Mouse (Mus musculus) liver, embryonic 14.5 days (tissue): ENCODE results near the gene Usp39. TPM values are rescaled to one million over a fixed set of nuclear protein-coding genes. Genes with fewer than 3 reads are reported as not detected.

Experiments used
- ATAC-seq: fragments of 200-750 bp; cut with Nextera tagmentation; 2 replicates; pipeline ENCODE4 v1.8.0; 2017; ENCODE audit warnings: moderate number of reproducible peaks, mild to moderate bottlenecking, moderate library complexity; ENCODE audit not compliant: insufficient read depth
- DNase-seq, 3 experiments: peaks; one replicate each; pipeline ENCODE4 v3.0.0-alpha.2; 2012 to 2013; ENCODE audit warnings: low read depth in 3 of 3, low spot score in 3 of 3
- H3K27ac ChIP-seq: fragments of 300-500 bp; sonication (generic); 2 replicates; pipeline ENCODE4 v1.5.1; 2014; ENCODE audit warnings: moderate library complexity, mild to moderate bottlenecking, control low read depth, inconsistent platforms
- H3K27me3 ChIP-seq: fragments of 300-500 bp; sonication (generic); 2 replicates; pipeline ENCODE4 v1.6.1; 2014; ENCODE audit warnings: mild to moderate bottlenecking, low read length, moderate library complexity; ENCODE audit not compliant: control insufficient read depth, insufficient read depth
- H3K36me3 ChIP-seq: fragments of 300-500 bp; sonication (generic); replicated peaks from 2 replicates; pipeline ENCODE4 v1.6.1; 2014; ENCODE audit warnings: low read depth; ENCODE audit not compliant: control insufficient read depth, insufficient read depth
- H3K4me1 ChIP-seq, 2 experiments: fragments of 200-500 bp in 1 of 2; fragments of 300-500 bp in 1 of 2; sonication (generic) in 1 of 2; replicated peaks; 2 replicates each; pipeline ENCODE4 v1.6.1; 2012 to 2014; ENCODE audit warnings: antibody characterized with exemption in 1 of 2, inconsistent platforms in 1 of 2, low read length in 1 of 2; ENCODE audit not compliant: control insufficient read depth in 2 of 2, insufficient read depth in 2 of 2
- H3K4me2 ChIP-seq: fragments of 300-500 bp; sonication (generic); 2 replicates; pipeline ENCODE4 v1.6.1; 2014; ENCODE audit warnings: low read depth, mild to moderate bottlenecking, control low read depth, moderate library complexity
- H3K4me3 ChIP-seq, 2 experiments: fragments of 200-500 bp in 1 of 2; fragments of 300-500 bp in 1 of 2; sonication (generic) in 1 of 2; 2 replicates each; pipeline ENCODE4 v1.5.1; 2012 to 2014; ENCODE audit warnings: low read depth in 2 of 2, low read length in 2 of 2, mild to moderate bottlenecking in 2 of 2, control low read depth in 1 of 2, inconsistent platforms in 1 of 2, moderate library complexity in 1 of 2; ENCODE audit not compliant: insufficient read depth in 1 of 2
- H3K9ac ChIP-seq: fragments of 300-500 bp; sonication (generic); replicated peaks from 2 replicates; pipeline ENCODE4 v1.6.1; 2014; ENCODE audit warnings: mild to moderate bottlenecking, control low read depth, moderate library complexity
- H3K9me3 ChIP-seq: fragments of 300-500 bp; sonication (generic); 2 replicates; pipeline ENCODE4 v1.6.1; 2016; ENCODE audit warnings: low read length, mixed read lengths; ENCODE audit not compliant: control insufficient read depth
- CTCF ChIP-seq: IDR thresholded peaks from 2 replicates; pipeline ENCODE4 v1.5.1; 2016; ENCODE audit warnings: antibody characterized with exemption, low read depth, control low read depth
- EP300 ChIP-seq: IDR thresholded peaks from 2 replicates; pipeline ENCODE4 v1.6.1; 2016; ENCODE audit warnings: antibody characterized with exemption, low read depth
- WGBS: fragments of 180-500 bp; shearing (Covaris S2); extraction: QIAGEN DNeasy Blood & Tissue Kit; methylation state at CpG from one replicate; pipeline ENCODE4 v1.1.7; 2014; ENCODE audit not compliant: insufficient replicate concordance; 5-methylcytosine and 5-hydroxymethylcytosine counted together
- polyA plus RNA-seq, 2 experiments: library from polyadenylated mRNA; depleted of rRNA in 1 of 2; stranded (reverse) in 1 of 2; unstranded in 1 of 2; fragments of >200 nt; fragmentation: Nextera tagmentation in 1 of 2; extraction: Ambion mirVana in 1 of 2; gene quantifications; 2 replicates each; pipeline versions ENCODE4 v1.2.1 to v1.2.3; 2012 to 2014

The Usp39 gene
- polyA plus RNA-seq, 2 experiments, result 32.7 to 49.6 TPM

DNA sequence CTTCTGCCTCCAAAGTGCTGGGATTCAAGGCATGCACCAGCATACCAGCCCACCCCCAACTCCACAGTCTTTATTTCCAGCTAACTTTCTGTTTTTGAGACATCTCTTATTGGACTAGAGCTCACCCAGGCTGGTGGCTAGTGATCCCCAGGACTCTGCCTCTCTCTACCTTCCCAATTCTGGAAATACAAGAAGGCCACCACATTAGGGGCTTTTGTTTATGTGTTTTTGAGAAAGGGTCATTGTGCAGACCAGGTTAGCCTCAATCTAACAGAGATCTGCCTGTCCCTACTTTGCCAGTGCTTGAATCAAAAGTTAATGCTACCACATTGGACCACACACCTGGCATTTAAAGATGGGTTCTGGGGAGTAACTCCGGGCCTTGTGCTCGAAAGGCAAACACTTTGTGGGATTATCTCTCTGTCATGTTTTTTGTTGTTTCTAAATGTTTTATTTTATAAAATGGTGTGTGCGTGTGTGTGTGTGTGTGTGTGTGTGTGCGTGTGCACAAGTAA lies 22.5 kb upstream of the Usp39 start:
- Histone ChIP-seq H3K9ac (no peak overlapping the region), H3K4me2 (no peak overlapping the region), H3K4me1 (peaks cover 0 to 19% of the 10 kb centered on the region in 2 experiments; a peak in 2 of 4 replicates), H3K36me3 (peaks cover 9% of the 10 kb centered on the region; the same call in 1 of the 2 replicates), H3K27me3 (no peaks in the 10 kb centered on the region), H3K9me3 (no peaks in the 10 kb centered on the region), H3K4me3 (no peak overlapping the region), H3K27ac (no peak overlapping the region)
- DNase-seq (no peak), ATAC-seq (no peak)
- no peak for TF ChIP-seq CTCF
- TF ChIP-seq EP300, result no peak
- WGBS, result 71% methylated on average over 4 of the region's 4 CpGs

- Histone ChIP-seq H3K9me3 (no peaks in the 10 kb centered on the region), H3K4me3 (no peak within 1 kb of the TSS), H3K36me3 (peaks cover 9% of the 10 kb centered on the region; the same call in 1 of the 2 replicates), H3K4me2 (no peak within 1 kb of the TSS), H3K27ac (no peak within 1 kb of the TSS), H3K9ac (no peak within 1 kb of the TSS), H3K27me3 (no peaks in the 10 kb centered on the region), H3K4me1 (peaks cover 0 to 15% of the 10 kb centered on the region in 2 experiments; a peak in 2 of 4 replicates)
- no peak for DNase-seq
- TF ChIP-seq CTCF (no peak), EP300 (no peak)
- no peak for ATAC-seq
- 57% methylated on average over 4 of the region's 4 CpGs for WGBS
Measured at GRCm38 (mm10) chr6:72366844-72367443, 22.0 kb upstream of the Usp39 start, which contains the start of gene Rnf181. Gene Rnf181 (minus strand): TSS chr6:72366956.

DNA sequence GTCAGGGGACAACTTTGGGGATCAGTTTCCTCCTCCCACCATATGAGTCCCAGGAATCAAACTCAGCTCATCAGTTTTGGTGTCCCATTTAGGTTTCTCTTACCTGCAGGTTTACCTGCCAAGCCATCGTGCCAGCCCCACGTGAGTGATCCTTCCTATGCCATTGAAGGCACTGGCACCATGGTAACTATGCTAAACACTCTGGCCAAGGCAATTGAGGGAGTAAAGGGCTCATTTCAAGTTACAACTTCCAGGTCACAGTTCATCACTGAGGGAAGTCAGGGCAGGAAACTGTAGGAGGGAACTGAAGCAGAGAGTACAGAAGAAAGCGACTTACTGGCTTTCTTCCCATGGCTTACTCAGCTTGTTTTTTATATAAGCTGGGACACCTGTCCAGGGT lies 21.3 kb upstream of the Usp39 start:
- no peak for DNase-seq

DNA sequence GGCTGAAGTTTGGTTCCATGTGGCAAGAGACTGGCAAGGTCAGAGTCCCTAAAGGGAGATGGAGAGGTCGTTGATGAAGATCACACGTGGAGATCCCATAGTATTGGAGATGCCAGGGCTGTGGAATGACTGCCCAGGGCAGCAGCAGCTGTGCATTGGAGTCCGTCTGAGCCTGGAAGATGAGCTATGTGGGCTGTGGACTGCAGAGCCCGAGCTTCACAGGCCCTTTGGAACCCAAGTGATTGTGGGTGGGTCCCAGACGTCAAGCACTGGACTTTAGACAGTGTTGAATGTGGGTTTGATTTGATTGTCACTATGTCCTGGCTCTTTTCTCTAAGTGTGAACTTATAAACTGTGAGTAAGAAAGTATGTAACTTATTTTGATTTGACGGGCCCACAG lies 20.0 kb upstream of the Usp39 start:
- ATAC-seq (no peak), DNase-seq (no peak)
- Histone ChIP-seq H3K9ac (no peak overlapping the region), H3K27me3 (no peaks in the 10 kb centered on the region), H3K36me3 (peaks cover 16% of the 10 kb centered on the region), H3K4me2 (no peak overlapping the region), H3K4me3 (no peak overlapping the region), H3K27ac (no peak overlapping the region), H3K9me3 (no peaks in the 10 kb centered on the region), H3K4me1 (peaks cover 5 to 17% of the 10 kb centered on the region in 2 experiments)
- TF ChIP-seq CTCF (no peak), EP300 (no peak)
- WGBS, result 52% methylated on average over 6 of the region's 6 CpGs

More for the DNA sequence above, 21.3 kb upstream of the Usp39 start:
- ATAC-seq, result no peak
- no peak overlapping the region for H3K4me3 ChIP-seq
- no peak overlapping the region for H3K9ac ChIP-seq
- peaks cover 9% of the 10 kb centered on the region; the same call in 1 of the 2 replicates for H3K36me3 ChIP-seq
- H3K4me2 ChIP-seq, result no peak overlapping the region
- WGBS, result 58% methylated on average over 3 of the region's 3 CpGs
- H3K27me3 ChIP-seq, result no peaks in the 10 kb centered on the region
- H3K4me1 ChIP-seq, result peaks cover 2 to 16% of the 10 kb centered on the region in 2 experiments; a peak in 3 of 4 replicates
- H3K9me3 ChIP-seq, result no peaks in the 10 kb centered on the region
- TF ChIP-seq CTCF (no peak), EP300 (no peak)
- H3K27ac ChIP-seq, result no peak overlapping the region

DNA sequence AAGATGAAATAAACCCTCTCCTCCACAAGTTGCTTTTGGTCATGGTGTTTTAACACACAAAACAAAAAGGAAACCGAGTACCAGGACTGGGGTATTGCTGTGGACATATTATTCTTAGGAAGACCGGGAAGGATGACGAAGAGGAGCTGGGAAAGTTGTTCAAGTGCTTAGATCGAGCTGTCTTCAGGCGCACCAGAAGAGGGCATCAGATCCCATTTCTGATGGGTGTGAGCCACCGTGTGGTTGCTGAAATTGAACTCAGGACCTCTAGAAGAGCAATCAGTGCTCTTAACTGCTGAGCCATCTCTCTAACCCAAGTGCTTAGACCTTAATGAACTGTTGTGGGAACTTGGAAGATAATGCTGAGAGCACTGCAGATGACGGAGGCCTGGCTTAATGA lies 19.0 kb upstream of the Usp39 start:
- no peak for DNase-seq
- no peak for ATAC-seq
- Histone ChIP-seq H3K36me3 (peaks cover 24% of the 10 kb centered on the region), H3K9ac (no peak overlapping the region), H3K9me3 (no peaks in the 10 kb centered on the region), H3K27ac (no peak overlapping the region), H3K4me3 (no peak overlapping the region), H3K4me2 (no peak overlapping the region), H3K27me3 (no peaks in the 10 kb centered on the region), H3K4me1 (peaks cover 5 to 17% of the 10 kb centered on the region in 2 experiments)
- WGBS, result 30% methylated on average over 7 of the region's 7 CpGs
- TF ChIP-seq CTCF (peak; percentile 62), EP300 (no peak)
